Mouse (Mus musculus) G1E-ER4 (cell line): Measurements from ENCODE around the gene Mpl. TPM values are rescaled to one million over a fixed set of nuclear protein-coding genes. Genes with fewer than 3 reads are reported as not detected.
A peak's percentile ranks its signal among the peaks of the same experiment; 100 is the strongest.

Experiments used
- GATA1 ChIP-seq: IDR thresholded peaks from one replicate; pipeline ENCODE4 v1.8.0; 2012; ENCODE audit warnings: low read length, inconsistent platforms
- polyA plus RNA-seq: library from polyadenylated mRNA; stranded (reverse); fragments of >175 nt; gene quantifications from 2 replicates; pipeline ENCODE4 v1.2.3, GENCODE M21; 2012

Mpl gene
- polyA plus RNA-seq, 1 experiment: 0.12 TPM

DNA sequence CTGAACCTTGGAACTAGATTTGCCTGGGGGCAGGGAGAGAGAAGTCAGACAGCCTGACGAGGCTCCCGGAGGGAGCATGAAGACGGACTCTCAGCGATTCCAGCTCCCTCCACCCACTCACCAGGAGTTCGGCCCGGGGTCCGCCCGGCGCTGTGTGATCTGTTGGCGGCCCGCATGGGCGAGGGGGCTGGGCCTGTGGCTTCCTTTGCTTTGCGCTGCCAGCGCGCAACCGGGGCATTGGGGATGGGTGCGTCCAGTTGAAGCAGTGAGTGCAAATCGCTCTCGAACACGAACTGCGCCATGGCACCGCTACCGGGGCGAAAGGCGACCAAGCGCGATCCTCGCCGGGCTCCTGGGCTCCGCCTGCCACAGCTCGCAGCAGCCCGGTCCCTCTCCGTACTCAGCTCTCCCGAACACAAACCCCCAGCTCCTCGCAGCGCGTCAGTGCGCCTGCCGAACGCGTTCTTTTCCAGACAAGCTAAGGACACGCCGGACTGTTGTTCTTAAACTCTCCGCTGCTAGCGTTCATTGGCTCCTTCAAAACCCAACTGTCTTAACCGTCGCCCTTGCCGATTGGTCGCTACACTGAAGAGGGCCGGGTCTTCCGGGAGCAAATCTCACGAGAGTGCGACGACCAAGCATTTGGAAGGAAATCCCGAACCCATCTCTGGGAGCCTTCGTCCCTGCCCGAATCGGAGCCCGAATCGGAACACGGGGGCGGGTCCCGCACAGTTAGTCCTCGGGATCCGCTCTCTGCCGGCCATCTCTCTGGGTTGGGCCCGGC lies 20.3 kb downstream of the Mpl start, which contains the start of gene Cdc20:
TSS of gene Cdc20 (minus strand) at position 533 of the 784 bp plus-strand sequence.
- no peak for TF ChIP-seq GATA1

DNA sequence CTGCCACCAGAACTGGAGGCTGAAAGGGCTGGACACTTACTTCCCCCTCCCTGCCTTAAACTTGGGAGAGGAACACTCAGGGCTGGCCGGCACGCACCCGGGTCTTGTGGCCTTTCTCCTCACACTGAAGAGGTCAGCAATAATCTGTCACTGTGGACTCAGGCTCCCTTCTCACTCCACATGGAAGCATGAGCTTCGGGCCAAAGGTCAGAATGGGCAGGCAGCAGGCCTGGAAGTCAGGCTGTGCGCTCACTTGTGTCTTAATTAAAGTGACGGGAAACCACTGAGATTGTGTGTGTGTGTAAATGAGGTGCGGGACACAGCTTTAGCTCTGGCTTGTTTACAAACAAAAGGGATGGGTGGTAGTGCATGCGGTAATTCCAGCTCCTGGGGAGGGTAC lies 25.0 kb downstream of the Mpl start:
- no peak for TF ChIP-seq GATA1

DNA sequence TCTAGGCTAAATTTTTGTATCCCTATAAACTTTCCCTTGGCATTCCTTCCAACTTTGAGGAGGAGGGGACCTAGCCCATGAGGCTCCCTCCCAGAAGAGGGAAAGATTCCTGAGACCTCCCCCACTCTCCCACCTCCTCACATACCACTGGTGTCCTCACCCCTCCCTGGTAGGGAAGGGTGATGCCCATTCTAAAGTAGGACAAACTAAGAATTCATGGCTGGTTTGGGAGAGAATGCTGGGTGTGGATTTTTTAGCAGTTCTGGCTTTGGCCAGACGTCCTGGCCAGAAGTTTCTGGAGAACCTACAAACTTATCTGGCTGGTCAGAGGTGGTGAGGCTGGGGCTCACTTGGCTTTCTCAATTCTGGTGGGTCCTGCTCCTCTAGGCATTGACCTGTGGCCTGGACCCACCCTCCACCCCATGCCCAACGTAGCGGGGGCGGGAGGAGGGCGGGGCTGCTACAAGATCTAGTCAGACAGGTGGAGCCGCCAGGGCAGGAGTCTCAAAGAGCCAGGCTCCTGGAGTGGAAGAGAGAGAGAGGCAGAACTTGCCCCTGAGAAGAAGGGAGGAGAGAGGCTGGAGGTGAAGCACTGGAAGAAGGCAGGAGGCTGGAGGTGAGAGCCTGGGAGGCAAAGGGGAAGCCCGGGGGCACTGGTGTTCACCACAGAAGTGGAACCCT lies 28.0 kb downstream of the Mpl start:
- no peak for TF ChIP-seq GATA1

DNA sequence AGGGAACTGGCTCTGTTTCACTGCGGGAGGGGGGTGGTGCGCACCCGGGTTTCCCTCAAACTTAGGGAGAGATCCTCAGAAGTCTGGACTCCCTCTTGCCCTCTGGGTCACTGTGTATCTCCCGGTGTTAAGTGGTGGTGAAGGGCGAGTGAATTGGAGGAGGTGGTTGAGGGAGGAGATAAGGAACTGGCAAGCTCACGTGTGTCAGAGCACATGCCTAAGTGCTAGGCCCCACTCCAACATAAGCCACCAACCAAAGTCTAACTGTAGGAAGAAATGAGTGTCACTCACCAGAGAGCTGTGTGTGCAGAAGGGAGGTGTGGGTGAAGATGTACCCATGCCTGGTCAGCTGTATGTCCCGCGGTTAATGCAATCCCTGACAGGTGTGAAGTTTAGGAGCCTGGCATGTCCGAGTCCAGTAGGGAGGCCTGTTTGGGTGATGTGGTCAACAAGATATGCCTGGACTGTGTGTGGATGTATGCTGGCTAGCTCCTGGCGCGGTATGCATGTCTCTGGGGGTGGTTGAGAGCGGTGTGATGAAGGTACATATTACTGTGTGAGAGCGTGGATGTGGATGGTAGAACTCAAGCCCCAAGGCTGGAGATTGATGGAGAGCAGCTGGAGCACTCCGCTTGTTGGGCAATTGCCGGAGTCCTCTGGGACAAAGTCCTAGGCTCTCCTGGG lies 28.6 kb downstream of the Mpl start:
- TF ChIP-seq GATA1: no peak

DNA sequence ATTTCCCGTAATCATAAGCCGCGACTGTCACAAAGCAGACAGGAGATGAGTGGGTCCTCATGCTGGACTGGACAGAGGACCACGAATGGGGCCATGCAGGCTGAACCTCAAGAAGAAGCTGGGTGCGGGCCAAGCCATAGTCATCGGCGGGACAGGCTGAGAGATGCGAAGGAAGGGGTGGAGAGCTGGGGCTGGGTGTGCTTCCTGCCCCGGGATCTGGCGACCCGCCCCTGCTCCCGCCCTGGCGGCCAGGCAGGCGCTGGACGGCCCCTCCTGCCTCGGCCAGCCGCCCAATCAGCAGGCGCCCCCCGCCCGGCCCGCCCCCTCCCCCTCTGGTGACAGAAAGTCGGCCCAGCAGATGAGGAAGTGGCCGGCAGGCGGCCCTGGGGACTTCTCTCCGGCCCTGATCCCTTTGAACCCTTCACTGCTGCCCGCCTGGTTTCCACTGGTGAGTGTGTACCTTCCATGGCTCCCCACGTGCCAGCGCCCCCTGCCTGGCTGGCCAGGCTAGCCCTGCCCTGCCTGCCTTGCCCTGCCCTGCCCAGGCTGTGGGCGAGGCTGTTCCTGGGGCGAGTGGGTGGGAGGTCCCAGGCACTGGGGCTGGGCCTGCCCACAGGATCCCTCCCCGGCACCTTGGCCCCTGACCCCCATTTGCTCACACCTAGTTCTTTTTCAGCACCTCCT lies 29.4 kb downstream of the Mpl start, which contains the start of gene Elovl1:
TSS of gene Elovl1 (plus strand) at position 326 of the 684 bp plus-strand sequence.
- no peak for TF ChIP-seq GATA1

DNA sequence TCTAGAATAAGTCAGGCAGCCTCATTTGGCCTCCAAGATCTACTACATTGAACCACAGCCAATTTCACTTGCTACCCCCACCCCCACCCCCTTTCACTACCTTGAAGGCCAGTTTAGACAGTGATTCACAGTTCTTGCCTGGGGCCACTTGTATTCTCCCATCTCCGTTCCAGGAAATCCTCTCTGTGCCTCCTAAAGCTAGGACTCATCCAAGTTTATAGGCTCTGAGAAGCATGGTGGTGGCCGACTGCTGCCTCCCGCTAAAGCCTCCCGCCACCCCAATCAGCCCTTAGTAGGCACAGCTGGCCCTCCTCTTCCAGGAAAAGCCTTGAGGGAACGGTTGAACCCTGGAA lies 29.9 kb downstream of the Mpl start:
- no peak for TF ChIP-seq GATA1

DNA sequence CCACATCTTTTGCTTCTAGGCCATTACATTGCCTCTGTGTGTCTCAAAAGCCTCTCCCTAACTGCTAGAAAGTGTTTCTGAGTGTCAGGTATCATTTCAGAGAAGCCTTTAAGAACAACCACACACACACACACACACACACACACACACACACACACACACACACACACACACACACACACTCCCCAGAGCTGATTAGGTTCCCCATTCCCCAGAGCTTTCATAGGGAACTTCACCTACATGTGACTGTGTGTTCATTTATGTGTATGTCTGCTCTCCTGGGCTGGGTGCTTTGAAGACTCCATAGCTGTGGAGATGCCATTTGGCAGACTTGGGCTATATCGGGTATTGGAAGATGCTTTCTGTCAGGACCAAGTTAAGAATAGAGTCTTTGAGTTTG lies 31.9 kb downstream of the Mpl start:
- TF ChIP-seq GATA1: no peak

DNA sequence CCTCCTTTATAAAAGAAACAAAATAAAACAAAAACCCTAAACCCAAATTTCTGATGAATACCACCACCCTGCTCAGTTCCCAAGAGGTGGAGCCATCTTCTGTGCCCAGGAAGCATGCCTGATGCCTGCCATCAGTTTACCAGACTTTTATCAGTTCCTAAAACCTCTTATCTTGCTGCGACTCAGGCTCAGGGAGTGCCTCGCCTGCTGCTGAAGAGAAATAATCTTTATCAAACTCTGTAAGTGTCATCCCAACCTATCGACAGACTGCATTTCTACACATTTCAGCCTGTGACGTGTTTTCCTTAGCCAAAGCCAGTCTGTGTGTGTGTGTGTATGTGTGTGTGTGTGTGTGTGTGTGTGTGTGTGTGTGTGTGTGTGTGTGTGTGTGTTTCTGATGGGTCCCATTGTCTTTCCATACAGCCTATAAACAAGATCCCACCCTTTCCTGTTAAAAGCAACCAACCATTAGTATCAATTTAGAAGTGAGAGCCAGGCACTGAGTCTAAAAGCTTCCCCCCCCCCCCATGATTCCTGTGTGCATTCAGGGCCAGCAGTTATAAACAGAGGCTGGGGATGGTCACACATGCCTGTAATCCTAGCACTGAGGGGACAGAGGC lies 32.7 kb downstream of the Mpl start:
- peak; percentile 91 for TF ChIP-seq GATA1

DNA sequence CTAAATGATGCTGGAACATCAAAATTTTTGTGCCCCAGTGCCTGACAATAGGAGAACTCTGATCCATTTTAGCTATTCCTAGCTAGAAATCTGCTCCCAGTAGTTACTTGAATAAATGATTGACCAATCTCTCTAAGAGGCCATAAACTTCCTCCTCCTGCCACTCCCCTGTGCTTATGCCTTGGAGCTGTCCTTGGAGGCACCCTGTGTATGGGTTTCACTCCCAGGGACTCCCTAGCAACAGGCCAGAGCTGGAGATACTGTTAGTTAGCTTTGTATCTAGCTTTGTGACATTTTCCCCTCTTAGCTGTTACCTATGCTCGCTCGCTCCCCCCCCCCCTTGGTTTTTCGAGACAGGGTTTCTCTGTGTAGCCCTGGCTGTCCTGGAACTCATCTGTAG lies 35.9 kb downstream of the Mpl start:
- TF ChIP-seq GATA1: no peak

DNA sequence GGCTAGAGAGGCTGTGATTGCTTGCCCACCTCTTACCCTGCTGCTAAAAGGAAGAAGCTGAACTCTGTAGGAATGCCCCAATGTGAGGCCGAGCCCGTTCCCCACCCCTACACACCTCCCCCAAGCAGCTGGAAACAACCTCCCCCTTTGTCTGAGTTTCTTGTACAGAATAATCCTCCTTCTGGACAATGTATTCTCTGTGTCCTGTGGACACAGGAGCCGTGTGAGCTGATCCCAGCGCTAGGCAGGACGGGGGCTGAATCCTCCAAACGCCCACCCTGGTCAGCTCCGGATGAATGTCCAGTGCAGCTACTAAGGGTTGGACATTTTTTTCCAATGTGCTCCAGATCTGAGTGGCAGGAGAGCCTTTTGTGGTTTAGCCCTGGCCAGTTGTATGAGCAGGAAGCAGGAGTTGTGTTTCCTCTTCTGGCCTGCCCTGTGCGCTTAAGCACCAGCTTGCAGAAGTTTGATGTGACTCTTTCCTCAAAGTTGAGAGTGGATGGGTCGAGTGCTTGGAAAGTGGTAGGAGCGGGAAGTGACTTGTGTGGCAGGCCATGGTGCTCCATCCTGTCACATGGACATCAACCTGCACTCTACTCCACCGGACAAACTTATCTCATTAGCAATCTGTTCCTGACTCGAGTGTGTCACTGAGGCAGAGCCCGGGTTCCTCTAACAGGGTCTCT lies 40.1 kb downstream of the Mpl start:
- no peak for TF ChIP-seq GATA1

DNA sequence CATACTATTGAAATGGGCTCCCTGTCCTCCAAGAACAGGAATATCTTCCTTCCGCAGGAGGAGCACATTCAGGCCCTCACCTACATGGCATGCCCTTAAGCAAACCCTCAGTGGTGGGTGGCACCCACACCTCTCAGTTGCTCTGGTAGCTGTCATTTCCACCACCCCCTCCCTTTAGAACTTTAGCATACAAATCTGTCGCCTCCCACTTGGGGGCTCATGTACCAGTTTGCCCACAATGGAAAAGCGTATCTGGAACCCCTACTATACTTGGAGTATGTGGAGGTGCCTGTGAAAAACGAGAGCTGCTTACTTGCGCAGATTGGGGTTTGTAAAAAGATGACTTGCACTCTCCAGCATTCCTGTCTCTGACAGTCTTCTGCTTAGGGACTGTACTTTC lies 41.0 kb downstream of the Mpl start:
- TF ChIP-seq GATA1: no peak

DNA sequence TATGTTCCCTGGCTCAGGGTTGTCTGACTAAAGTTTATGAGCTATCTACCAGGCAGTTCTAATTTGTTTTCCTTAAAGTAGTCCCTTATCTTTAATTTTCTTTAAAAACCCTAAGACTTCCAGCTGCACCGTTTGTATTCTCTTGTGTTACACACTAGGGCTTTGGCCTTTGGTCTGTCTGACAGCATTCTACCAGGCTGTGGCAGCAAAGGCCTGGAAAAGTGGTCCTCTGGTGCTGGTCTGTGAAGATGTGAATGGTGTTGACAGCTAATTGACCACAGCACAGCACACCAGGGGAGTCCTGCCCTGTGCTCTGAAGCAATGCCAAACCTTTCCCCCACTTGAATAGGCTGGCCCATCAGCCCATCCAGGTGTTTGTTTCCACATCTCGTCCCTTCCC lies 41.5 kb downstream of the Mpl start:
- TF ChIP-seq GATA1: no peak

DNA sequence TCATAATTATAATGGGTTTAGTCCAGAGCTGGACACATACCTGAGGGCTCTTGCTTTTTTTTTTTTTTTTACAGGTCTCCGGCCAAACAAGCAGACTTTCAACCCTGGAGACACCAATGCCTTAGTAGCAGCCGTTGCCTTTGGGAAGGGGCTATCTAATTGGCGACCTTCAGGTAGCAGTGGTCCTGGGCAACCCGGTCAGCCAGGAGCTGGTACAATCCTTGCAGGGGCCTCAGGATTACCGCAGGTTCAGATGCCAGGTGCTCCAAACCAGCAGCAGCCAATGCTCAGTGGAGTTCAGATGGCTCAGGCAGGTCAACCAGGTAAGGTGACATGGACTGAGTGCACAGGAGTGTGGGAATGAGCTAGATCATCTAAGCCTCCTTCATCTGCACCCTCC lies 43.8 kb downstream of the Mpl start:
- TF ChIP-seq GATA1: no peak

DNA sequence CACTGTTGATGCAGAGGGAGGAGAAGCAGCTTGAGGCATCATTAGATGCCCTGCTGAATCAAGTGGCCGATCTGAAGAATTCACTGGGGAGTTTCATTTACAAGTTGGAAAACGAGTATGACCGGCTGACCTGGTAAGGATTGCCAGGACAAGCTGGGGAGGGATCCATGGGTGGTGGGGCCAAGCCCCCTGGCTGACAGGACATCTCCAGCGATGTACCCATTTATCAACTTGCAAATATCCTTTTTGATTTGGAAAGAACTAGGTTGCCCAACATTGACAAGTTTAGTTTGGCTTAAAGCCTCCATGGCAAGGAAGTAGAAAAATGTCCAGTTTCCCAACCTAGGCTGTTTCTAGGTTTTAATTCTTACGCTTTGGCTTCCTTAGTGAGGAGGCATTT lies 46.4 kb downstream of the Mpl start:
- no peak for TF ChIP-seq GATA1
